Mouse (Mus musculus): ENCODE measurements around the gene Hoxc10.

Gene Hoxc10

GRCm38 (mm10) chr15:102945185-102946077 lies 21.2 kb upstream of the Hoxc10 start:
- DNase-seq, result no peak

DNA sequence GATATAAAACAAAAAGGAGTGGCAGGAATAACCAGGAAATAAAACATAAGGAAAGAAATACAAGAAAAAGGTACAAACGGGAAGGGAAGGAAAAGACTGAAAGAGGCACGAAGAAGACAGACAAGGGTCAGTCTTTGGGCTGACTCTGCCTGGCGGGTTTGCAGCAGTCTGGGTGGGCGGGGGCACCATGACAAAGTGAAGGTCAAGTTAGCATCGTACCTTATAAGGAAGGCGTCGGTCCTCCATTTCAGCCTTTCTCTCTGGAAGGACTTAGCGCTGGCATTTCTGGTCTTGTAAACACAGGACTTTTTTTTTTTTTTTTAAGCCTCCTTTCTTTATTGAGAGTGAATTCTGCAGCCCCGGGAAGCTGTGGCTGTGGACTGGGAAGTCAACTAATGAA lies 19.3 kb upstream of the Hoxc10 start:
- DNase-seq, result no peak

DNA sequence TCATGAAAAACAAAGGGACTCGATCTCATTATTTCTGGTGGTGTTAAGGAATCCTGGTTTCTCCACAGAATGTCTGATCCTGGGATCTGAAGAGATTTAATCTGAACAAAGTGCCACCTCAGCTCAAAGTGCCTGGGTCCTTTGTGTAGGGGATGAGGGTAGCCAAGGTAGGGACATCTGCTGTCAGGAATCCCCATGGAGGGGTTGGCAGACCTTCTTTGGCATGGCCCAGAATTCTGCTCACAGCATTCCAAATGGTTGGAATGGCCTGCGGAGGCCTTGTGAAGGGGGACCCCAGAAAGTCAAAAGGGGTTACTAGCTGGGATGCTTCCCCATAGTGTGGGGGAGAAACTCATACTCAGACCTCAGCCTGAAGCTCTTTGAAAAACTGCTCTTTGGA lies 17.8 kb upstream of the Hoxc10 start:
- DNase-seq, result no peak

DNA sequence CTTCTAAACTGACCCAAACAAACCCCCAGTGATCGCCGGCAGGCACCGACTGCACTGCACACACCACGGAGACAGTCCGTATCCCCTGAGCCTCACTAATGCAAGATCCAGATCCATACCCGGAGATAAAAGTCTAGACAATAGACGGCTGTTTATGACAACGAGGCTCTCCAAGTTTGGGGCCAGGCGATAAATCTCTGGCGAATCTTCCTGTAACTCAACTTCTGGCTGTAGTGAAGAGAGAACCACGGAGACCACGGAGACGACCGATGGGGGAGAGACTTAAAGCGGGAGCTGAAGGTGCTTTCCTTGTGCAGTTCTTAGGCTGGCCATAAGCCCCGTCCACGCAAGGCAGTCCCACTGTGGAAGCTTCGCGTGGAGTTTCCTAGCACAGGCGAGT lies 16.9 kb upstream of the Hoxc10 start:
- DNase-seq, result no peak

DNA sequence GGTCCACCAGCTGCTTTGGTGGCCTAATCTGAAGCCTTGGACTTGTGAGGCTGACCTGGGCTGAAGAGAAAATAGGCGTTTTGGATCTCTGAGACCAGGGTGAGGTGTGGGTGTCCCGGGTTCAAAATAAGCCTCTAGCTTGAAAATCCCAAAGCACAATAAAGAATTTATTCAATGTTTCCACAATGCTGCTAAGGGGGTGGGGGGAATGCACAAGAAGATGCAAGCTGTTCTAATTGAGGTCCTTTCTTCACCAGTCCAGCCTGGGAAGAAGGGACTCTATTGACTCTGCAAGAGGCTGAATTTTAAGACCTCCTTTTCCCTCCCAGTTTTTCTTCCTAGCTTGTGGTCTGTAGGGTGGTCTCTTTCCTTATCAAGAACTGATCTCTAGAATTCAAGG lies 15.7 kb upstream of the Hoxc10 start:
- DNase-seq, result no peak

DNA sequence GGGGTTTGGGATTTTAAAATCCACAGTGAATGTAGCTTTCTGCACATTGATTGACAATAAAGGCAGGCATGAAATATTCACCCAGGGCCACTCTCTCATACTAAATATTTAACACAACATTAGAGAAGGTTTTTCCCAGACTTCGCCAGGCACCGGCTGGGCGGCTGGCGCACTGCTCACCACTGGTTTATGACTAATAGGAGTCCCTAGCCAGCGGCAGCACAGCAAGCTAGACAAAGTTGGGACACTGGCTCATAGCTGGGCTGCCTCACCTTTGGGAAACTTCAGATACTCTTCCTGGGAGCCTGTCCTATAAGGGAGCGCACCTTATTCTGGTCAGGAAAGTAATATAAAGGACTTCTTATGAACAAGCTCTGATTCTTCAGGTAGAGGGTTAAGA lies 13.0 kb upstream of the Hoxc10 start:
- DNase-seq, result no peak

- no peak for DNase-seq
Measured at GRCm38 (mm10) chr15:102954192-102955006, 12.2 kb upstream of the Hoxc10 start, which contains the start of gene Hoxc11. Gene Hoxc11, plus strand, starts transcription at chr15:102954427.

GRCm38 (mm10) chr15:102955007-102955382 lies 11.6 kb upstream of the Hoxc10 start:
- no peak for DNase-seq

DNA sequence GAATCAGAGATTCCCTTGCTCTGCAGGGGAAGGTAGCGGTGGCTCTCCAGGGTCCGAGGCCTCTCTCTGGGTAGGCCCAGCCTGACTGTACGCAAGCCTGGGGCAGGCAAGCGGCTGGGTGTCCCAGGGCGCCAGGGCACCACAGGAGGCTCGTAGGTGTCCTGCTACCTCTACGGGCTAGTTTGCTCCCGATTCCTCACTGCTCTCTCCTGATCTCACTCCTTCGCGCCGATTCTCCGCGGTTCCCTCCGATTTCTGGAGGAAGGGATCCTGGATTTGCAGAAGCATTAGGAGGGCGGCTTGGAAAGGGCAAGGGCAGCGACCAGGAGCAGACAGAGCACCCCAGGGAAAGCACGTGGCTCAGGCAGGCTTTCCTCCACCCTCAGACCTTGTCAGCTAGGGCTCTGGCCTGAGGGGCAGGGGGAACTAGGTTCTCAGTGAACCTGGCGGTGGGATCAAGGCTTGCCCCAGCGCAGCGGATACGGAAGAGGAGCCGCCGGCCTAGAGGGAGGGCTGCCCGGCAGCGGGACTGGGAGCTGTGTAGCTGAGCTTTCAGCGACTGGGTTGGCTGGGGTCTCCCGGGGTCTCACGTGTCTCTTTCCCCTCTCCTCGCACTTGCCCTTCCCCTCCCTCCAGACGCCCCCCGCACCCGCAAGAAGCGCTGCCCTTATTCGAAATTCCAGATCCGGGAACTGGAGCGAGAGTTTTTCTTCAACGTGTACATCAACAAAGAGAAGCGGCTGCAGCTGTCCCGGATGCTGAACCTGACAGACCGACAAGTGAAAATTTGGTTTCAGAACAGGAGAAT lies 10.6 kb upstream of the Hoxc10 start:
- DNase-seq, result no peak

DNA sequence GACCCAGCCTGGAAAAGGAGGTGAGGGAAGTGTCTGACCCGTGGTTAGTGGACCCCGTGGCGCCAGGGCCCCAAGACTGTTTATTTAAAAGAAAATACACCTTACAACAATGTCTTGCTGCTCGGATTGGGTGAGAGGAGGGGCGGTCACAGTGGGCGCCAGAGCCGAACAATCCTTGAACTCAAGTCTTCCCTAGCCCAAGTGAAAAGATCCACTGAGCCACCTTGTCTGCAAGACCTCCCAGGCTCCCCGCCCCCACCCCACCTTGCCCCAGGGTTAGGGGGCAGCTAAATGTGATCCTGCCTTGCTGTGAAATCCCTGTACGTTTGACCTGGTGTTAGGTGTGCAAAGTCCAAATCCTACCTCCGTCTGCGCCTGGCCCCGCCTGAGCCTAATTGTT lies 9.7 kb upstream of the Hoxc10 start:
- DNase-seq, result no peak

DNA sequence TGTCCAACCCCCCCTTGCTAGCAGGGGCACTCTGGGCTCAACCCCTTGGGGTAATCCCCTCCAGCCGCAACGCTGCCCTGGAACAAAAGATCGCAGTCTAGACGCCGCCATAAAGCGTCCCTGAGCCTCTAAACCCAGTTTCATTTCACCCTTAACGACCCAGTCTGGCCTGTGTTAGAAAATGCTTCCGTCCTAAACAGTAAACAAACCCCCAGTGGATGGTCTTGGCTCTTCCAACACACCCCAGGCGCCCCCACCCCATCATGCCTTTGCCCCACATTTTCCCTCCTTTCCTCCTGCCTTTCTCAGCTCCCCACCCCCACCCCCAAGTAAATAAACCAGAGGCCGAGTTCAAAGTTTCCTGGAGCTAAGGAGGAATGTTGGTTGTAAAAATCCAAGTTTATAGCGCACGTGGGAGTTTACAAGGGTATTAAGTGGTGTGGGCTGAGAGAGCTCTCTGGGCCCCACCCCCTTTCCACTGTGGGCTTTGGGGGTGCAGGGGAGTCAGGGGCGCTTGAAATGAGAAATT lies 6.9 kb upstream of the Hoxc10 start:
- DNase-seq, result no peak

DNA sequence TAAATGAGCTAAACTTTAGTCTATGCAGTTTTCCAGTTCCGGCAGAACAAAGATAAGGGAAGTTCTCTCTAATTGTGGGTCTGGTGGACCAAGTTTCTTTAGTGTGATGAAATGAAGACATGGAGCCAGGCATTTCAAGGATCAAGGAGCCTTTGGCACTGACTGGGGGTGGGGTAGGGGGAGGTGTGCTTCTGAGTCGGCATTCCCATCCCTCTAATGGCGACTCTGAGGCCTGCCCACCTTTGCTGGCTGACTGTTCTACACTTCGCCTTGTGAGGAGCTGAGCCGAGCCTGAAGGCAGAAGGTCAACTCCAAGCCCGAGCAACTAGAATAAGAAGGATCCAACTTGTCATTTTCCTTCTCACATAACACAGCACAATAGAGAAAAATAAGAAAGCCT lies 4.9 kb upstream of the Hoxc10 start:
- DNase-seq, result no peak

DNA sequence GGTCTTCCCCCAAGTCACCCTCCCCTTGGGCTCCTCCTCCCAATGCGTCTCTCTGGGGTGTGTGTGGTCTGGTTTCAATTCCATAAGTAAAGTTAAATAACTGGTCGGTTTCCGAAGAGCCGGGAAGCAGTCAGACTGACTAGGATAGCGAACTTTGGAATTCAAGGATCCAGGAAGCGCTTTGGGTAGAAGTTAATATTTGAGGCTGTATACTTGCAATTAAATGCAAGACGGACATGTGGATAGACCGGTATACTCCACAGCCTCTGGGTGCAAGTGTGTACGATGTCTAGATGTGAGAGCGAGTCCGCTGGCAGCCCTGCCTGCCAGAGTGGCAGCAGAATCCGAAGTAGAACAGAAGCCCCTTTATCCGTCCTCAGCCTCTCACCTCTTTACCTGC lies 4.1 kb upstream of the Hoxc10 start:
- no peak for DNase-seq

- DNase-seq, result no peak
Measured at GRCm38 (mm10) chr15:102963259-102963658, 3.3 kb upstream of the Hoxc10 start.

- peak; percentile 11 for DNase-seq
Measured at GRCm38 (mm10) chr15:102963671-102964640, 2.6 kb upstream of the Hoxc10 start.

DNA sequence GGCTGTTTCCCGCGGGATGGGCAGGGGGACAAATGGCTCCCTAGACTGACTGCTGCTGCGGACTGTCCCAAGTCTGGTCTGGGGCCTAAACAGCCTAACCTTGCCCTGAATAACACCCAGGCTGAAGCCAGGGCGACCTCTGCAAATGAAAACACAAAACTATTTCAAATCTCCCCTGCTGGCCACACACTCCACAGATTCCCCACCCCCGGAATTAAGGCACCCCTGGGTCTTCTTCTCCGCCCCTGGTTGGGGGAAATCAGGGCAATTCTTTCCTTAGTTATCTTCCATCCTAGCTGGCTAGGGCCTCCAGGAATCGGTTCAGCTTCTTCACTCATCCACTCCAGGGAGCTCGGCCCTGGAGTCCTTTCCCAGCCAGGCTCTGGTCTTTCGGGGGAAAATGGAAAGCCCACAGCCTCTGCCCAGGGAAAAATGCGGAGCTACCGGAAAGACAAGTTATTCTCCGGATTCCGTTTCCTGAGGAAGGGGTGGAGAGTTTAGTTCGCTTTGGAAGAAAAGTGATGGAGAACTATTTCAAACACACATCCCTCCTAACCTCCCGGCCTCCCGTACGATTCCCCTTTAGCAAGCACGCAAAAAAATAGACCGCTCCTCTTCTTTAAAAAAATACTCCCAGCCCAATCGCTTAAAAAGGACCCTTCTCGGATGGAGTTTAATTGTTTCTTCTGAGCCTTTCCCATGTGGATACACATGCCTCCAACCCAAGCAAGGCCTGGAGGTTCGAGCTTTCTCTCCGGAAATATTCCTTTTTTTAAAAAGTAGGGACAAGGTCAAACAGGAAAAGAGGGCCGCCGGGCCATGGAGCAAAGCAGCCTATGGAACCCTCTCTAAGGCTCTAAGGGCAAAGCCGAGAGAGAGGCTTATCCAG lies 1.3 kb upstream of the Hoxc10 start:
- DNase-seq, result no peak

DNA sequence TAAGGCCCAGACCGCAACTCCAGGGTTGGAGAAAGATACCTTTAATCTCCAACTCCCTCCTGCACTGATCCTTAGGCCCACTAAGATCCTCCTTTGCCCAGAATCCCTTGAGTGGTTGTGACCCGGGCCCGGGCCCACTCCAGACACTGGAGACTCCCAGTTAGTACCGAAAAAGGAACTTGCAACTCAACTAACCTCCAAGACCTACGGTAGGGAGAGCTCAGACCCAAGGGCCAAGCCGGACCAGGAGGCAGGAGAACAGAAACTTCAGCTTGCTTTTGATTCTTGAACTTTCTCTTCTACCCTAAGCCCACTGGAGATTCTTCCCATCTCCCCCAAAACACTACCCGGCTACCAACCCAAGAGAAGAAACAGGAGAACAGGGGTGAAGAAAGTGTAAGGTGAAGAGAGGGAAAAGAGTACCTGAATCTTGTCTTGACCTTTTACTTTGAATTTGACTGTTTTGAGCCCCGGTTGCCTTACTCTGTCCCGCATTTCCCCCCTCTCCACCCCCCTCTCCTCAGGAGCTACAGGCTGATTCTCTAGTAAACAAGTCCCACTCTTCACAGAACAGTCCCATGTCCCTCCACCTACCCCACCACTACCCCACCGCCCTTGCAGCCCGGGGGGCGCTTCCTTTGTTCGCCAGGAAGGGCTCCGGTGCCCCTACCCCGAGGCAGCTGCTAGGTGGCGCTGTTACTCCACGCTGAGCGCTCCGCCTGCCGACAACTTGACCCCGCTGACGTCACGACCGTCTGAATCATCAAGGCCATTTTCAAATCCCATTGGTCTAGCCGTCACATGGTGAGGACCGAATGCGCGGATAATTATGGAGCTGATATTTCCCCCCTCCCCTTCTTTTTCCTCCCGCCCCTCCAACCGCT lies 462 bp upstream of the Hoxc10 start:
- peak; percentile 72 for DNase-seq

GRCm38 (mm10) chr15:102967312-102967510 lies 615 bp downstream of the Hoxc10 start, which contains the start of gene Hoxc5:
Gene Hoxc5, plus strand, starts transcription at chr15:102967443.
- DNase-seq, result no peak

- no peak for DNase-seq
Measured at GRCm38 (mm10) chr15:102967511-102968397, 1.2 kb downstream of the Hoxc10 start.

All from lung, postnatal 36 days (tissue).